Mouse (Mus musculus): ENCODE measurements around the gene Alg1. TPM values are rescaled to one million over a fixed set of nuclear protein-coding genes. Genes with fewer than 3 reads are reported as not detected.
"Not testable (repeated sequence)": the region's sequence is repeated elsewhere in the genome, so short reads cannot be mapped to it uniquely, and the experiment has no call there.

Gene Alg1
- polyA plus RNA-seq, 2 experiments = 36.0 to 59.0 TPM

- Histone ChIP-seq H3K9me3 (ENCODE audit: control insufficient read depth, low read length) (no peaks in the 10 kb centered on the region), H3K27me3 (ENCODE audit: control insufficient read depth, insufficient read depth, low read length) (no peaks in the 10 kb centered on the region), H3K4me3 (replicated peaks; ENCODE audit: low read length) (no peak overlapping the region), H3K27ac (replicated peaks; ENCODE audit: low read depth, low read length) (no peak overlapping the region), H3K4me2 (replicated peaks; ENCODE audit: low read depth, low read length, severe bottlenecking) (no peak overlapping the region), H3K4me1 (ENCODE audit: control insufficient read depth, insufficient read depth, low read length) (no peaks in the 10 kb centered on the region), H3K36me3 (ENCODE audit: control insufficient read depth, insufficient read depth, low read length) (no peaks in the 10 kb centered on the region), H3K9ac (ENCODE audit: low read depth, low read length, severe bottlenecking) (no peak overlapping the region)
- DNase-seq (ENCODE audit: low spot score) (no peak), ATAC-seq (ENCODE audit: low FRiP score, low read depth) (no peak)
- TF ChIP-seq POLR2A (IDR thresholded peaks at IDR 0.05; ENCODE audit: borderline replicate concordance, extremely low read depth, insufficient read depth, insufficient read length) = no peak
- 69% methylated on average over 5 of the region's 5 CpGs for WGBS
Measured at GRCm38 (mm10) chr16:5217341-5218133, 15.9 kb upstream of the Alg1 start.

- Histone ChIP-seq H3K36me3 (ENCODE audit: control insufficient read depth, insufficient read depth, low read length) (no peaks in the 10 kb centered on the region), H3K27ac (replicated peaks; ENCODE audit: low read depth, low read length) (no peak overlapping the region), H3K9ac (ENCODE audit: low read depth, low read length, severe bottlenecking) (no peak overlapping the region), H3K4me3 (replicated peaks; ENCODE audit: low read length) (no peak overlapping the region), H3K4me2 (replicated peaks; ENCODE audit: low read depth, low read length, severe bottlenecking) (no peak overlapping the region), H3K9me3 (ENCODE audit: control insufficient read depth, low read length) (no peaks in the 10 kb centered on the region), H3K27me3 (ENCODE audit: control insufficient read depth, insufficient read depth, low read length) (no peaks in the 10 kb centered on the region), H3K4me1 (ENCODE audit: control insufficient read depth, insufficient read depth, low read length) (no peaks in the 10 kb centered on the region)
- WGBS = 73% methylated on average over 4 of the region's 4 CpGs
- ATAC-seq (ENCODE audit: low FRiP score, low read depth) (no peak), DNase-seq (ENCODE audit: low spot score) (no peak)
- no peak for TF ChIP-seq POLR2A (IDR thresholded peaks at IDR 0.05; ENCODE audit: borderline replicate concordance, extremely low read depth, insufficient read depth, insufficient read length)
Measured at GRCm38 (mm10) chr16:5221403-5221802, 12.0 kb upstream of the Alg1 start.

DNA sequence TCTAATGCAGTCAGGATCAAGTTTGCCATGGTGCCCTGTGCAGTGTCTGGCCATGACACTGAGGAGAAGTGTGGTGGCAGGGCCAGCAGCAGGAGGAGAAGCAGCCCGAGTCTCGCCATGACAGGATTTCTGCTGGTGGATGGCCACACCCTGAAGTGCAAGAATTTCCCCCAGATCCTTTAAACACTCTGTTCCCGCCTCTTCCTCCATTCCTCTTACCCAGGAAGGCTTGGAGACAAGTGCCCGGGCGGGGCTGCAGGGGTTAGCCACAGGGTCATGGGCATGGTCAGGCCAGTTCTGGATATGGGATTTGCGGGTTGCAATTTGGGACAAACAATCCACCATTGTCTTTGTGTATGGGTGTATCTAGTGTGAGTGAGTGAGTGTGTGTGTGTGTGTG is 11.3 kb upstream of the Alg1 start, which contains the start of gene AU021092:
Gene AU021092 (minus strand): TSS at position 160 of the 400 bp plus-strand sequence.
- WGBS = 67% methylated on average over 6 of the region's 6 CpGs
- Histone ChIP-seq H3K36me3 (ENCODE audit: control insufficient read depth, insufficient read depth, low read length) (no peaks in the 10 kb centered on the region), H3K27me3 (ENCODE audit: control insufficient read depth, insufficient read depth, low read length) (no peaks in the 10 kb centered on the region), H3K4me3 (replicated peaks; ENCODE audit: low read length) (no peak within 1 kb of the TSS), H3K4me1 (ENCODE audit: control insufficient read depth, insufficient read depth, low read length) (no peaks in the 10 kb centered on the region), H3K9ac (ENCODE audit: low read depth, low read length, severe bottlenecking) (no peak within 1 kb of the TSS), H3K27ac (replicated peaks; ENCODE audit: low read depth, low read length) (no peak within 1 kb of the TSS), H3K9me3 (ENCODE audit: control insufficient read depth, low read length) (no peaks in the 10 kb centered on the region), H3K4me2 (replicated peaks; ENCODE audit: low read depth, low read length, severe bottlenecking) (no peak within 1 kb of the TSS)
- ATAC-seq (ENCODE audit: low FRiP score, low read depth) (no peak), DNase-seq (ENCODE audit: low spot score) (no peak)
- no peak for TF ChIP-seq POLR2A (IDR thresholded peaks at IDR 0.05; ENCODE audit: borderline replicate concordance, extremely low read depth, insufficient read depth, insufficient read length)

DNA sequence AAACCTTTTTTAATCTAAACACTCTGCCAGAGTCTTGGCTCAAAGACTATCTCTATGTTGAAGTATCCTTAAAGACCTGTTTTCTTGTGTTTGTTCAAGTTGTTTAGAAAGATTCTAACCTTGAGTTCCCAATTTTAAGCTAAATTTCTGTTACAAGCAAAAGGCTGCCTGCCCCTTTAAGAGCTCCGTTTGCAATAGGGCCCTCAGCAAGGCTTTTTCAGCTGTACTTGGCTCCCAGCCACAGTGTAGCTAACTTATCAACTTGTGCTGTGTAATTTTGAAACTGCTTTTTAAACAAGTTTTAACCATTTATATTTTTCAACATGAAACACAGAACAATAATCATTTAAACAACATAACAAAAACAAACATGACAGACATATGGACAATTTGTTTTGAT is 6.9 kb upstream of the Alg1 start:
- not testable (repeated sequence) for H3K9me3 ChIP-seq (ENCODE audit: control insufficient read depth, low read length); H3K27me3 ChIP-seq (ENCODE audit: control insufficient read depth, insufficient read depth, low read length); H3K27ac ChIP-seq (replicated peaks; ENCODE audit: low read depth, low read length); H3K36me3 ChIP-seq (ENCODE audit: control insufficient read depth, insufficient read depth, low read length); H3K4me3 ChIP-seq (replicated peaks; ENCODE audit: low read length); ATAC-seq (ENCODE audit: low FRiP score, low read depth); DNase-seq (ENCODE audit: low spot score); H3K9ac ChIP-seq (ENCODE audit: low read depth, low read length, severe bottlenecking); H3K4me2 ChIP-seq (replicated peaks; ENCODE audit: low read depth, low read length, severe bottlenecking); H3K4me1 ChIP-seq (ENCODE audit: control insufficient read depth, insufficient read depth, low read length)
- 3% methylated on average over 1 of the region's 1 CpGs for WGBS

DNA sequence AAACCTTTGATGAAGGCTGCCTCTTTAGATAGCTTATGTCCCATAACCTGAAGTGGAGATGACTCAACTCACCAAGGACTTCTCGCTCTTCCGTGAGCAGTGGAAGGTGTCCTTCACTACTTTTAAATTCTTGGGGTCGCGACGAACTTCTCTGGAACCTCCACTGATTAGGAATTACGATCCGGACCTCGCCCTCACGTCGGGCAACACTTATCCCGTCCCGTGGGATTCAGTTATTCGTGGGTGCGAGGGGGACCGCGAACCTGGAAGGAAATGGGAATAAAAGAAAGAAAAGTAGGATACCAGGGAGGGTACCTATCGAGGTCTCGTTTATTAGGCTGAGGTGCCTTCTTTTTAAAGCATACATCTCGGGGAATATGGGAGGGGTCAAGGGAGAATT is 5.9 kb upstream of the Alg1 start:
- not testable (repeated sequence) for ATAC-seq (ENCODE audit: low FRiP score, low read depth); DNase-seq (ENCODE audit: low spot score); H3K27ac ChIP-seq (replicated peaks; ENCODE audit: low read depth, low read length); H3K4me3 ChIP-seq (replicated peaks; ENCODE audit: low read length); H3K4me1 ChIP-seq (ENCODE audit: control insufficient read depth, insufficient read depth, low read length); H3K9me3 ChIP-seq (ENCODE audit: control insufficient read depth, low read length); H3K36me3 ChIP-seq (ENCODE audit: control insufficient read depth, insufficient read depth, low read length); H3K27me3 ChIP-seq (ENCODE audit: control insufficient read depth, insufficient read depth, low read length); H3K4me2 ChIP-seq (replicated peaks; ENCODE audit: low read depth, low read length, severe bottlenecking); H3K9ac ChIP-seq (ENCODE audit: low read depth, low read length, severe bottlenecking)
- WGBS = 79% methylated on average over 19 of the region's 19 CpGs

- not testable (repeated sequence) for ATAC-seq (ENCODE audit: low FRiP score, low read depth)
Measured at GRCm38 (mm10) chr16:5228103-5228502, 5.3 kb upstream of the Alg1 start.

More at GRCm38 (mm10) chr16:5228103-5228502, 5.3 kb upstream of the Alg1 start:
- not testable (repeated sequence) for H3K36me3 ChIP-seq (ENCODE audit: control insufficient read depth, insufficient read depth, low read length); H3K4me1 ChIP-seq (ENCODE audit: control insufficient read depth, insufficient read depth, low read length); H3K27me3 ChIP-seq (ENCODE audit: control insufficient read depth, insufficient read depth, low read length); H3K9me3 ChIP-seq (ENCODE audit: control insufficient read depth, low read length); H3K4me3 ChIP-seq (replicated peaks; ENCODE audit: low read length); DNase-seq (ENCODE audit: low spot score); H3K27ac ChIP-seq (replicated peaks; ENCODE audit: low read depth, low read length); H3K9ac ChIP-seq (ENCODE audit: low read depth, low read length, severe bottlenecking); H3K4me2 ChIP-seq (replicated peaks; ENCODE audit: low read depth, low read length, severe bottlenecking)
- WGBS = 71% methylated on average over 3 of the region's 3 CpGs
